Mouse (Mus musculus): Measurements from ENCODE around the gene Shprh. TPM values are rescaled to one million over a fixed set of nuclear protein-coding genes. Genes with fewer than 3 reads are reported as not detected.
A peak's percentile ranks its signal among the peaks of the same experiment; 100 is the strongest.

Gene Shprh
- polyA plus RNA-seq, 1 experiment from 2014 or later, result 10.7 TPM

DNA sequence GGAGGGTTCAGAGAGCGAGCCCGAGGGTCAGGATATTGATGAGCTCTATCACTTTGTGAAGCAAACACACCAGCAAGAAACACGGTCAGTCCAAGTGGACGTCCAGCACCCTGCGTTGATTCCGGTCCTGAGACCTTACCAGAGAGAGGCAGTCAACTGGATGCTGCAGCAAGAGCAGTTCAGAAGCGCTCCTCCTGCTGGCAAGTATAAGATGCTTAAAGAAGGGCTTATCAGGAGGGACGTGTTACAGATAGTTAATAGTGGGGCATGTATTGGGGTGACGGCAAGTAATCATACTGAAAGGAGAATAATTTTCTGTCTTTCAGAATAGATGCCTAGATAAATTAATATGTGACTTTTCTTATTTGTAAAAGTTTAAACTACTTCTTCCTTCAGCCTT is 7.8 kb downstream of the Shprh start:
- no peak overlapping the region for H3K27ac ChIP-seq
- WGBS, result 88% methylated on average over 9 of the region's 9 CpGs
- no peak overlapping the region for H3K9ac ChIP-seq (ENCODE audit: low read depth, low read length)
- no peak overlapping the region for H3K4me3 ChIP-seq (replicated peaks; ENCODE audit: low read depth, low read length)
- DNase-seq (ENCODE audit: low spot score), result no peak
- peak; percentile 33; the same call in 1 of the 2 replicates for TF ChIP-seq CTCF (IDR thresholded peaks at IDR 0.05; ENCODE audit: low read depth)
- H3K9me3 ChIP-seq (replicated peaks; ENCODE audit: low read length), result no peaks in the 10 kb centered on the region
- no peaks in the 10 kb centered on the region for H3K27me3 ChIP-seq (ENCODE audit: insufficient read depth, low read length)
- no peak overlapping the region for H3K4me2 ChIP-seq (ENCODE audit: low read length)
- ATAC-seq (replicated peaks; ENCODE audit: low FRiP score, low read depth), result no peak
- H3K4me1 ChIP-seq (replicated peaks; ENCODE audit: insufficient read depth, low read length), result no peaks in the 10 kb centered on the region
- H3K36me3 ChIP-seq (ENCODE audit: insufficient read depth, low read length), result peaks cover 35% of the 10 kb centered on the region

- Histone ChIP-seq H3K27ac (no peak overlapping the region), H3K4me1 (replicated peaks; ENCODE audit: insufficient read depth, low read length) (no peaks in the 10 kb centered on the region), H3K9me3 (replicated peaks; ENCODE audit: low read length) (no peaks in the 10 kb centered on the region), H3K36me3 (ENCODE audit: insufficient read depth, low read length) (peaks cover 49% of the 10 kb centered on the region), H3K9ac (ENCODE audit: low read depth, low read length) (no peak overlapping the region), H3K4me2 (ENCODE audit: low read length) (no peak overlapping the region), H3K4me3 (replicated peaks; ENCODE audit: low read depth, low read length) (no peak overlapping the region), H3K27me3 (ENCODE audit: insufficient read depth, low read length) (no peaks in the 10 kb centered on the region)
- WGBS, result 84% methylated on average over 5 of the region's 5 CpGs
- TF ChIP-seq CTCF (IDR thresholded peaks at IDR 0.05; ENCODE audit: low read depth), result no peak
- DNase-seq (ENCODE audit: low spot score), result no peak
- ATAC-seq (replicated peaks; ENCODE audit: low FRiP score, low read depth), result no peak
Measured at GRCm38 (mm10) chr10:11164537-11164936, 15.3 kb downstream of the Shprh start.

GRCm38 (mm10) chr10:11170252-11170651 is 21.0 kb downstream of the Shprh start:
- no peak for TF ChIP-seq CTCF (IDR thresholded peaks at IDR 0.05; ENCODE audit: low read depth)
- H3K9ac ChIP-seq (ENCODE audit: low read depth, low read length), result no peak overlapping the region
- H3K36me3 ChIP-seq (ENCODE audit: insufficient read depth, low read length), result peaks cover 53% of the 10 kb centered on the region
- H3K27ac ChIP-seq, result no peak overlapping the region
- 90% methylated on average over 5 of the region's 5 CpGs for WGBS
- no peak for DNase-seq (ENCODE audit: low spot score)
- H3K4me2 ChIP-seq (ENCODE audit: low read length), result no peak overlapping the region
- no peak overlapping the region for H3K4me3 ChIP-seq (replicated peaks; ENCODE audit: low read depth, low read length)
- ATAC-seq (replicated peaks; ENCODE audit: low FRiP score, low read depth), result no peak
- no peaks in the 10 kb centered on the region for H3K4me1 ChIP-seq (replicated peaks; ENCODE audit: insufficient read depth, low read length)
- H3K9me3 ChIP-seq (replicated peaks; ENCODE audit: low read length), result no peaks in the 10 kb centered on the region
- H3K27me3 ChIP-seq (ENCODE audit: insufficient read depth, low read length), result no peaks in the 10 kb centered on the region

GRCm38 (mm10) chr10:11171615-11172014 is 22.4 kb downstream of the Shprh start:
- H3K36me3 ChIP-seq (ENCODE audit: insufficient read depth, low read length), result peaks cover 43% of the 10 kb centered on the region
- H3K27ac ChIP-seq, result no peak overlapping the region
- TF ChIP-seq CTCF (IDR thresholded peaks at IDR 0.05; ENCODE audit: low read depth), result no peak
- no peaks in the 10 kb centered on the region for H3K27me3 ChIP-seq (ENCODE audit: insufficient read depth, low read length)
- ATAC-seq (replicated peaks; ENCODE audit: low FRiP score, low read depth) (no peak), DNase-seq (ENCODE audit: low spot score) (no peak)
- no peaks in the 10 kb centered on the region for H3K4me1 ChIP-seq (replicated peaks; ENCODE audit: insufficient read depth, low read length)
- 81% methylated on average over 4 of the region's 4 CpGs for WGBS
- no peak overlapping the region for H3K9ac ChIP-seq (ENCODE audit: low read depth, low read length)
- H3K9me3 ChIP-seq (replicated peaks; ENCODE audit: low read length), result no peaks in the 10 kb centered on the region
- no peak overlapping the region for H3K4me2 ChIP-seq (ENCODE audit: low read length)
- H3K4me3 ChIP-seq (replicated peaks; ENCODE audit: low read depth, low read length), result no peak overlapping the region

DNA sequence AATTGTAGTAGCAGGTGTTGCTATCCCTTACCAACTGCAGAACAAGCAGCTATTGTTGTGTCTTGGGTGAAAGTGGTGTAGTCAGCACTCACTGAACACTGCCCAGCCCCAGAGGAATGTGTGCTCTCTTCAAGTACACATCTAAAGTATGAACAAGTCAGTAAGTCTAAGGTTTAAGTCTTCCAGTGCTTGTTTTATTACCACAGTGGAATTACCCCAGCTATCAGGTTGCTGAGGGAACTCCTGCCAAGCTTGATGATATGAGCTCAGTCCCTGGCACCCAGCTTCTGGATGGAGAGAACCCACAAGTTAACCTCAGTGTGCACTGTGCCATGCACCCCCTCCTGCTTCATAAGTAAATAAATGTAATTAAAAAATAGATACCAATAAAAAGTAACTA is 23.3 kb downstream of the Shprh start:
- Histone ChIP-seq H3K9ac (ENCODE audit: low read depth, low read length) (no peak overlapping the region), H3K4me3 (replicated peaks; ENCODE audit: low read depth, low read length) (no peak overlapping the region), H3K4me2 (ENCODE audit: low read length) (no peak overlapping the region), H3K27ac (no peak overlapping the region), H3K36me3 (ENCODE audit: insufficient read depth, low read length) (peaks cover 43% of the 10 kb centered on the region), H3K27me3 (ENCODE audit: insufficient read depth, low read length) (no peaks in the 10 kb centered on the region), H3K9me3 (replicated peaks; ENCODE audit: low read length) (no peaks in the 10 kb centered on the region), H3K4me1 (replicated peaks; ENCODE audit: insufficient read depth, low read length) (no peaks in the 10 kb centered on the region)
- ATAC-seq (replicated peaks; ENCODE audit: low FRiP score, low read depth) (no peak), DNase-seq (ENCODE audit: low spot score) (no peak)
- no peak for TF ChIP-seq CTCF (IDR thresholded peaks at IDR 0.05; ENCODE audit: low read depth)

DNA sequence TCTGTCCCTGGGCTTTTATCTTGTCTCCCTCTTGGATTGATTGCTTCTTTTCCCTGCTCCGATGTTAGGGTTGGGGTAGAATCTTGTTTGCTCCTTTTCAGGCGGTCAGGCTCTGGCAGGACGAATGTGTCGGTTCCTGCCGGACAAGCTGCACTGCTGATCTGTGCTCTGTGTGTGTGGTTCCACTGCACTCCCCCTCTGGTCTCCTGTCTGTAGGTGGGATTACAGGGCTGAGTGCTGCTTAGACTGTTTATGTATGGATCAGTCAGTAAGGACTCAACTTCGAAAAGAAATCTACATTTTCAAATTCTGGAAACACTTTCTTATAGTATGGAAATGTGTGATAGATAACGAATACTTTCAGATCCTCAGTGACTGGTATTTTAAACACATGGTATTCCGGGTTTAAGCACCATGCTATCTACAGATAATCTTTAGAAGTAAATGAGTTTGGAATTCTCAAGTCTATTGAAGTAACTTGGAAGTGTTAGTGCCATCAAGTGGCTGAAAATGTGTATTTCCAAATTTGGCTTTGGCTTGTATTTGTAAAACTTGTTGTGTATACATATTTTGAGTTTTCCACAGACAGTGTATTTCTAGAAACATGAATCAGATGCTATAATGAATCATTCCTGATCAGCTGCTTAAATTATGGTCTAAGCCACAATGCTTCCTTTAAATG is 26.7 kb downstream of the Shprh start:
- TF ChIP-seq CTCF (IDR thresholded peaks at IDR 0.05; ENCODE audit: low read depth), result peak; percentile 57
- H3K36me3 ChIP-seq (ENCODE audit: insufficient read depth, low read length), result peaks cover 36% of the 10 kb centered on the region
- H3K4me1 ChIP-seq (replicated peaks; ENCODE audit: insufficient read depth, low read length), result no peaks in the 10 kb centered on the region
- no peaks in the 10 kb centered on the region for H3K27me3 ChIP-seq (ENCODE audit: insufficient read depth, low read length)
- H3K9me3 ChIP-seq (replicated peaks; ENCODE audit: low read length), result no peaks in the 10 kb centered on the region
- WGBS, result 84% methylated on average over 8 of the region's 8 CpGs
- DNase-seq (ENCODE audit: low spot score), result peak; percentile 34
- no peak overlapping the region for H3K9ac ChIP-seq (ENCODE audit: low read depth, low read length)
- H3K4me2 ChIP-seq (ENCODE audit: low read length), result no peak overlapping the region
- no peak for ATAC-seq (replicated peaks; ENCODE audit: low FRiP score, low read depth)
- no peak overlapping the region for H3K4me3 ChIP-seq (replicated peaks; ENCODE audit: low read depth, low read length)
- no peak overlapping the region for H3K27ac ChIP-seq

GRCm38 (mm10) chr10:11180077-11180476 is 30.9 kb downstream of the Shprh start:
- TF ChIP-seq CTCF (IDR thresholded peaks at IDR 0.05; ENCODE audit: low read depth), result no peak
- WGBS, result 95% methylated on average over 5 of the region's 5 CpGs
- H3K36me3 ChIP-seq (ENCODE audit: insufficient read depth, low read length), result peaks cover 36% of the 10 kb centered on the region

More at GRCm38 (mm10) chr10:11180077-11180476, 30.9 kb downstream of the Shprh start:
- ATAC-seq (replicated peaks; ENCODE audit: low FRiP score, low read depth) (no peak), DNase-seq (ENCODE audit: low spot score) (no peak)
- no peak overlapping the region for H3K4me3 ChIP-seq (replicated peaks; ENCODE audit: low read depth, low read length)
- no peaks in the 10 kb centered on the region for H3K9me3 ChIP-seq (replicated peaks; ENCODE audit: low read length)
- H3K4me2 ChIP-seq (ENCODE audit: low read length), result no peak overlapping the region
- no peaks in the 10 kb centered on the region for H3K27me3 ChIP-seq (ENCODE audit: insufficient read depth, low read length)
- H3K27ac ChIP-seq, result no peak overlapping the region
- no peak overlapping the region for H3K9ac ChIP-seq (ENCODE audit: low read depth, low read length)
- H3K4me1 ChIP-seq (replicated peaks; ENCODE audit: insufficient read depth, low read length), result no peaks in the 10 kb centered on the region
